Mouse (Mus musculus) olfactory bulb, adult 2 months (tissue): ENCODE measurements at regions not wholly inside any gene's neighbourhood (a gene's known extent, or its start where the extent isn't known, plus 50 kb on each side); places are given as distances from the start of the nearest gene placed in this dataset.

Source experiments
- H3K27ac ChIP-seq: fragments of 200-500 bp; 2 replicates; pipeline ENCODE4 v1.5.1; 2012; ENCODE audit warnings: low read depth, low read length; ENCODE audit not compliant: insufficient read depth
- H3K4me1 ChIP-seq: fragments of 200-500 bp; 2 replicates; pipeline ENCODE4 v1.6.1; 2012; ENCODE audit warnings: low read length; ENCODE audit not compliant: control insufficient read depth, insufficient read depth
- H3K4me3 ChIP-seq: fragments of 200-500 bp; 2 replicates; pipeline ENCODE4 v1.5.1; 2012; ENCODE audit warnings: mild to moderate bottlenecking, low read depth, low read length, moderate library complexity; ENCODE audit not compliant: insufficient read depth
- CTCF ChIP-seq: fragments of 200-500 bp; IDR thresholded peaks from 2 replicates; pipeline ENCODE4 v1.5.1; 2012; ENCODE audit warnings: low read depth, mild to moderate bottlenecking, low read length, moderate library complexity; ENCODE audit not compliant: insufficient read depth
- POLR2A ChIP-seq: fragments of 200-500 bp; IDR thresholded peaks from 2 replicates; pipeline ENCODE4 v1.6.1; 2012; ENCODE audit warnings: mild to moderate bottlenecking, low read depth, low read length, moderate library complexity; ENCODE audit not compliant: insufficient read depth
- WGBS: fragments of 180-500 bp; shearing (Covaris S2); methylation state at CpG from one replicate; pipeline ENCODE4 v1.1.7; 2018; 5-methylcytosine and 5-hydroxymethylcytosine counted together

DNA sequence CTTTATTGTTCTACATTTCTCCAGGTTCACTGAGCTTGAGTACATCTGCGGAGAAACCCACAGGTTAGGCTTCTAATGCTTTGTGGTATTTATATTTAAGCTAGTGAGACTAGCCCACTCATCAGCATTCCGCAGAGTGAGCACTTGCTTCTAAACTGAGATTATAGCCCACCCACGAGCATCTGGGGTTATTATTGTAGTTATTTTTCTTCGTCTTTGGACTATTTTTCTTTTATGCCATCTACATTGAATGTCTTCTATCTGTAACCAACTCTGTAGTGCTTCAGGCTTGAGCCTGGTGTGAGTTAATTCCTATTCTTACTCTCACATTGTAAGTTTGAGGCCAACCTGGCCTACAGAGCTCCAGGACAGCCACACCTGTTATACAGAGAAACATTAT lies 765.0 kb upstream of the Alcam start:
- Histone ChIP-seq H3K4me3 (no peak overlapping the region), H3K27ac (no peak overlapping the region), H3K4me1 (no peaks in the 10 kb centered on the region)
- TF ChIP-seq CTCF: no peak
- no peak for TF ChIP-seq POLR2A
- WGBS: 78% methylated on average over 4 of the region's 4 CpGs

DNA sequence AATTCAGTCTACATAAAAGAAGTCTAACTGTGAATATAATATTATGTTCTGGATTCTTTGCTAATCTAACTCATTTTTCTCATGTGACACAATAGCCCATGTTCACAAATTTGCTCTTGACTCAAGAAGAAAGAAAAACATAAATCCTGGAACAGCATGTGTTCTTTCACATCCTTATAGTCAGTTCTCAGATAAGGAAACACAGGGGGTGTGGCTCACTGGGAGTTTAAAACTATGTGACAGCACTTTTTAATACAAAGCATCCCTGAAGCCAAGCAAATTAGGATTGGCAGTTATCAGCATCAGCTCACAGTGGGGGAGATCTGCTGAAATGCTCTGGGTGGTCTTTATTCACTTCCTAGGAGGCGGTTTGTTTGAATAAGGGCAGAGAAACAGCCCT lies 747.6 kb upstream of the Alcam start:
- 49% methylated on average over 1 of the region's 1 CpGs for WGBS
- no peak for TF ChIP-seq POLR2A
- H3K27ac ChIP-seq: no peak overlapping the region
- no peaks in the 10 kb centered on the region for H3K4me1 ChIP-seq
- H3K4me3 ChIP-seq: no peak overlapping the region

DNA sequence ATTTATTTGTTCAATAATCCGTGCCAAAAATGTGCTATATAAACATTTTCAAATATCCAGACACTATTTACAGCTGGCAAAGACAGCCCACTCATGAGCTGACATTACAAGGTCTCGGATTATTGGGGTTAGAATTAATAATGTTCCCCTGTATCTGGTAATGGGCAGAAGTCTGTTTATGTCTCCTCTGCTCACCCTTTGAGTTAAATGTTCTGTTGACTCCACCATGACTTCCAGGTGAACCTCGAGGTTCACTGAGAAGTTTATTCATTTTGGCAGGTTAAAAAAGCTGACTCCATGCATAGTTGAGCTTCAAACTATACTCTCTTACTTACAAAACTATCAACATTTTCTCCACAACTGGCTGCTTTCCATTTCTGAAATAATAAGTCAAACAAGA lies 732.6 kb upstream of the Alcam start:
- Histone ChIP-seq H3K4me3 (no peak overlapping the region), H3K4me1 (no peaks in the 10 kb centered on the region), H3K27ac (no peak overlapping the region)
- no peak for TF ChIP-seq POLR2A
- 73% methylated on average over 3 of the region's 3 CpGs for WGBS

DNA sequence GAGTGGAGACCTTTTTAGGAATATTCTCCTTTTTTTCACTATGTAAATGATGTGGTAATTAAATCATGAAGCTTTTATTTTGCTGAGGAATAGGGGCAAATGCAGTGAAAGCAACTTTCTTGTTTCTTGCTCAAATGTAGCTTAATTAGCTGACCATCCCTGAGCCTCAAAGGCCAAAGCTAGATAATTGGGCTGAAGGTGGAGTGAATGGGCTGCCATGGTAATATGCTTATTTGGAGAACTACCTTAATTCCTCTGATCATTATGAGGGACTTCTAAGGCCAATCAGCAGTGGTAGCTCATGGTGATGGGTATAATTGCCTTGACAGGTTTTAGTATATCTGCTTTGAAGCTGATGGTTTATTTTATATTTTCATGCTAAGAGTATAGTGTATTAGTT lies 702.5 kb upstream of the Alcam start:
- Histone ChIP-seq H3K4me3 (no peak overlapping the region), H3K27ac (no peak overlapping the region), H3K4me1 (no peaks in the 10 kb centered on the region)
- TF ChIP-seq POLR2A (no peak), CTCF (no peak)

DNA sequence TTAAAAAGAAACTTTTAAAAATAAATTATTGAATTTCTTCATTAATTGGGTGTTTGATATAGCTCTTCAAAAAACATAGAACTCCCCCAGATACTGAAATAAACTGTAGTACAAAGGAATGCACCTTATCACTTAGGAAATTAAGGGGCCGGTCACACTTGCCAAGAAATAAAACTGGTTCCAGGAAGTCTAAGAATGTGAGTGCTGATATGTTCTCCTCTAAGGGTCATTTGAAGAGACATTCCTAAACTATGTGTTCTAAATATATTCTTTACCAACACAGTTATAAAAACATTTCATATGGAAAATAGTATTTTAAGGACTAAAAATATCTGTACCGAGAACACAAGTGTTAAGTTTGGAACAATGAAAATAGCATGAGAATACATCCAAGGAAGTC lies 676.8 kb upstream of the Alcam start:
- WGBS: 82% methylated on average over 2 of the region's 2 CpGs
- TF ChIP-seq POLR2A (no peak), CTCF (no peak)
- Histone ChIP-seq H3K4me3 (no peak overlapping the region), H3K27ac (no peak overlapping the region), H3K4me1 (no peaks in the 10 kb centered on the region)

GRCm38 (mm10) chr16:53108726-53109125 lies 654.9 kb upstream of the Alcam start:
- no peaks in the 10 kb centered on the region for H3K4me1 ChIP-seq
- H3K27ac ChIP-seq: no peak overlapping the region
- no peak overlapping the region for H3K4me3 ChIP-seq
- TF ChIP-seq POLR2A (no peak), CTCF (no peak)
- WGBS: 68% methylated on average over 3 of the region's 3 CpGs

DNA sequence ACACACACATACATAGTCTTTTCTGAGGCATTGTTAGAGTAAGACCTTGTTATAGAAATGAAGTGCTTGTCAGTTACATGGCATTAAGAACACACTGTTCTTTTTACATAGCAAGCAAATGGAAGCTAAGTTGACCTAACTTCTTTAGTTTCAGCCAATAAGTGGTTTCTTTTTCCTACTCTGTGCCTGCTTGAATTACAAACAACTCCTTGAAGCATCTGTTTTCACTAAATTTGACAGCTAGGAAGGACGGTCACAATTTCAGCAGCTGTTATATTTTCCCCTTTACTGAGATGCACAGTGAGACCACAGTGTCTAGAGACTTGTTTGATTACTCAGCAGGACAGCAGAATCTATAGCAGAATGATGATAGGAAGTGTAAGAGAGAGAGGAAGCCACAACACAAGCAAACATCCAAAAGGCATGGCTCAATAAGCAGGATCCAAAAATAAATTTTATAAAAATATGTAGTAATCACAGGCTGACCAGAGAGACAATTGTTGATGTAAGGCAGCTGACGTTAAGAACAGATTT lies 641.6 kb upstream of the Alcam start:
- 67% methylated on average over 2 of the region's 2 CpGs for WGBS
- Histone ChIP-seq H3K4me3 (no peak overlapping the region), H3K27ac (no peak overlapping the region), H3K4me1 (no peaks in the 10 kb centered on the region)
- TF ChIP-seq CTCF (no peak), POLR2A (no peak)

DNA sequence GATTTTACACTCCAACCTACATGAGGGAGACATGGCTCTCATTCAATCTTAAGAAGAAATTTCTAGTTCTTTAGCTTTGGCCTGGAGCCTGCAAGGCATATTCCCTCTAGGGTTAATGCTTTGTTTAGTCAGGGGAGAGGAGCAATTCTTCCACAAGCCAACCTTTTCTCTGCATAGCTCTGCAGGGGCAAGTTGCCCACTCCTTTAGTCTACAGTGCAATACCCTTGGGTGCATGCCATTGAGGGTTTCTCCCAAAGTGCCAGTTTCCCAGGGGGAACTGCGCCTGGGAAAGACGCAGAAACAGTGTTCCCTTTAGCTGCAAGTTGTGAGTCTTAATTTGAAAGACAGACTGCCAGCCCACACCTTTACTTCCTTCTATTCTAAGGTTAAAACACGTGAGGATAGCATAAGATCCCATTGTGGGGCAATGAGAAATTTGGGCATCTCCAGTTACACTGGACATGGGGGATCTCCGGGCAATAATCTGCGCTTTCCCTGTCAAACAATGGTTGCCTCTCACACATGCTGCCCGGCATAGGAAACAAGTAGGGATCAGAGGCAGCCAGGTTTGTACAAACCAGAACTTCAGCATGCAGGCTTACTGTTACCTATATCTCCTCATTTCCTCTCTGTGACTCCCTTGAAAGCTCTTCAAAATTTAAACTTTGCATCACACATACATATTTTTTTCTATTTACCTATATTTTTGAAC lies 620.1 kb upstream of the Alcam start:
- Histone ChIP-seq H3K27ac (no peak overlapping the region), H3K4me1 (no peaks in the 10 kb centered on the region), H3K4me3 (no peak overlapping the region)
- 45% methylated on average over 6 of the region's 6 CpGs for WGBS
- TF ChIP-seq POLR2A (no peak), CTCF (no peak)

DNA sequence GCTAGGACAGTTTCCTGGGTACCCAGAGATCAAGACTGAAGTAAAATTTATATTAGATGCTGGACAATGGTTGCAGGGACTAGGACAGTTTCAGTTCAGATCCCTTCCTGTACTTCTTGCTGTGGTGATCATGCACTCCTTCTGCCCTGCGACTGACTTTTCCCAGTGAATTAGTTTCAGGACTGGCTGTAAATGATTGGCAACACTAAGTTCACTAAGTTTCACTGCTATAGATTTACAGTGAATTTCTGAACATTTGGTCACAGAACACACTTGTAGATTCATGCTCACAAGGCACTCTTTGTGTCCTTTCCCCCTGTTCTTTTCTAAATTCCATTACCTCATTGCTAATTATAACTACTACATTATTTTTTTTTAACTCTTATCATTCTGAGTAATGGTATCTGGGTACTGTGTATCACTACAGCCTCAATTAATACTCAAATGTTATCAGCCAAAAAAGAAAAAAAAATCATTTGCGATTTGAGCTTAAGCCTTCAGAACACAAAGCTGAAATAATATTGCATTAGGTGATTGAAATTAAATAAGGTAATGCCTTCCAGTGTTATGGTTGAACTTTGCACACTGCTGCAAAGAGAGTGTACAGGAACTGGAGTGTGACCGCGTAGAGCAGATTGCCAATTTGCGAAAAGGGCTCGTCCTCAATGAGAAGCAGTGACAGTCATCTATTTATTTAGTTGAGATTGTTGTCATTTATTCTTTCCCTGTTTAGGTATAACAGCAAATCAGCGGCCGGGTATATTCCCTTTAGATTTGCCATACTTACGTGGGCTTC lies 618.2 kb upstream of the Alcam start:
- Histone ChIP-seq H3K4me3 (no peak overlapping the region), H3K4me1 (no peaks in the 10 kb centered on the region), H3K27ac (no peak overlapping the region)
- 80% methylated on average over 9 of the region's 9 CpGs for WGBS
- TF ChIP-seq POLR2A: no peak
- TF ChIP-seq CTCF: no peak
